Mouse (Mus musculus) kidney, postnatal 0 days (tissue): ENCODE data around the gene 4930451I11Rik. TPM values are rescaled to one million over a fixed set of nuclear protein-coding genes. Genes with fewer than 3 reads are reported as not detected.

Experiments
- ATAC-seq: fragments of 200-750 bp; cut with Nextera tagmentation; replicated peaks from 2 replicates; pipeline ENCODE4 v1.8.0; 2017; ENCODE audit warnings: low read depth, moderate number of reproducible peaks, moderate TSS enrichment, moderate library complexity; ENCODE audit not compliant: low FRiP score
- DNase-seq: peaks from one replicate; pipeline ENCODE4 v3.0.0-alpha.2; 2016; ENCODE audit warnings: low spot score
- H3K27ac ChIP-seq: fragments of 300-500 bp; sonication (generic); 2 replicates; pipeline ENCODE4 v1.5.1; 2014; ENCODE audit warnings: mild to moderate bottlenecking
- H3K27me3 ChIP-seq: fragments of 300-500 bp; sonication (generic); 2 replicates; pipeline ENCODE4 v1.6.1; 2014; ENCODE audit warnings: low read length, mixed read lengths; ENCODE audit not compliant: insufficient read depth
- H3K36me3 ChIP-seq: fragments of 300-500 bp; sonication (generic); 2 replicates; pipeline ENCODE4 v1.6.1; 2014; ENCODE audit warnings: low read length, mixed read lengths; ENCODE audit not compliant: insufficient read depth
- H3K4me1 ChIP-seq: fragments of 300-500 bp; sonication (generic); replicated peaks from 2 replicates; pipeline ENCODE4 v1.6.1; 2014; ENCODE audit warnings: antibody characterized with exemption, low read length, mixed read lengths; ENCODE audit not compliant: insufficient read depth
- H3K4me2 ChIP-seq: fragments of 300-500 bp; sonication (generic); 2 replicates; pipeline ENCODE4 v1.6.1; 2014; ENCODE audit warnings: mild to moderate bottlenecking, low read length, moderate library complexity, mixed read lengths
- H3K4me3 ChIP-seq: fragments of 300-500 bp; sonication (generic); replicated peaks from 2 replicates; pipeline ENCODE4 v1.5.1; 2014; ENCODE audit warnings: low read depth, low read length
- H3K9ac ChIP-seq: fragments of 300-500 bp; sonication (generic); 2 replicates; pipeline ENCODE4 v1.6.1; 2014; ENCODE audit warnings: low read depth, low read length
- H3K9me3 ChIP-seq: fragments of 300-500 bp; sonication (generic); replicated peaks from 2 replicates; pipeline ENCODE4 v1.6.1; 2016; ENCODE audit warnings: low read length, inconsistent platforms, mixed read lengths
- CTCF ChIP-seq: IDR thresholded peaks from 2 replicates; pipeline ENCODE4 v1.5.1; 2016; ENCODE audit warnings: antibody characterized with exemption, low read depth, mild to moderate bottlenecking, moderate library complexity
- WGBS: fragments of 180-500 bp; shearing (Covaris S2); extraction: QIAGEN DNeasy Blood & Tissue Kit; methylation state at CpG from one replicate; pipeline ENCODE4 v1.1.7; 2014; 5-methylcytosine and 5-hydroxymethylcytosine counted together
- polyA plus RNA-seq: library from polyadenylated mRNA; unstranded; fragments of >200 nt; fragmentation: Nextera tagmentation; extraction: Ambion mirVana; gene quantifications from 2 replicates; pipeline ENCODE4 v1.2.1, GENCODE M21; 2015

The 4930451I11Rik gene
- polyA plus RNA-seq, 1 experiment from 2014 or later, result 0.37 TPM

DNA sequence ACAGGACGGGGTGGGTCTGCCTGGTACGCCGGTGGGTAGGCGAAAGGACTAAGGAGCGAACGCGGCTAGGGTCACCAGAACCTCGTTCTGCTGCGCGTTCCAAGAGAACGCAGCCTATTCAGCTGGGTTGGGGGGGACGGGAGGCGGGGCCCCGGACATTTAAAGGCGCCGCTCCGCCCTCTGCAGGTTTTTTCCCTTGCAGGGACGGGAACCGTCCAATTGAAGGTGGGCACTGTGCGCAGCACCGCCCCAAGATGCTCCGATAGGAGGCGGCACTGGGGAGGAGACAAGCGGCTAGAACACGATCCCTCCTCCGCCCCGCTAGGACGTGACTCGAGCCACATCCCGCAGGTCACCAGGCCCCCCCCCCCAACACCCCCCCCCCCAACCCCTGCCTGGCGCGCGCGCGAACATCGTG is 32.4 kb downstream of the 4930451I11Rik start:
- H3K4me3 ChIP-seq, result peak overlapping the region; percentile 75
- peak; percentile 92 for ATAC-seq
- peaks cover 19% of the 10 kb centered on the region for H3K36me3 ChIP-seq
- no peaks in the 10 kb centered on the region for H3K9me3 ChIP-seq
- H3K9ac ChIP-seq, result peak overlapping the region; percentile 86
- H3K4me1 ChIP-seq, result peaks cover 4% of the 10 kb centered on the region; the same call in 1 of the 2 replicates
- TF ChIP-seq CTCF, result peak; percentile 61
- H3K4me2 ChIP-seq, result peak overlapping the region; percentile 71
- DNase-seq, result peak; percentile 98
- under 1% methylated on average over 28 of the region's 36 CpGs for WGBS
- no peaks in the 10 kb centered on the region for H3K27me3 ChIP-seq
- peak overlapping the region; percentile 96 for H3K27ac ChIP-seq

- DNase-seq (peak; percentile 43), ATAC-seq (no peak)
- peak overlapping the region; percentile 86 for H3K9ac ChIP-seq
- H3K36me3 ChIP-seq, result peaks cover 25% of the 10 kb centered on the region
- peak overlapping the region; percentile 96 for H3K27ac ChIP-seq
- TF ChIP-seq CTCF, result no peak
- H3K4me3 ChIP-seq, result peak overlapping the region; percentile 75
- H3K4me2 ChIP-seq, result peak overlapping the region; percentile 71
- no peaks in the 10 kb centered on the region for H3K9me3 ChIP-seq
- under 1% methylated on average over 40 of the region's 40 CpGs for WGBS
- H3K4me1 ChIP-seq, result peaks cover 4% of the 10 kb centered on the region; the same call in 1 of the 2 replicates
- no peaks in the 10 kb centered on the region for H3K27me3 ChIP-seq
Measured at GRCm38 (mm10) chr7:126798127-126799049, 33.1 kb downstream of the 4930451I11Rik start.

DNA sequence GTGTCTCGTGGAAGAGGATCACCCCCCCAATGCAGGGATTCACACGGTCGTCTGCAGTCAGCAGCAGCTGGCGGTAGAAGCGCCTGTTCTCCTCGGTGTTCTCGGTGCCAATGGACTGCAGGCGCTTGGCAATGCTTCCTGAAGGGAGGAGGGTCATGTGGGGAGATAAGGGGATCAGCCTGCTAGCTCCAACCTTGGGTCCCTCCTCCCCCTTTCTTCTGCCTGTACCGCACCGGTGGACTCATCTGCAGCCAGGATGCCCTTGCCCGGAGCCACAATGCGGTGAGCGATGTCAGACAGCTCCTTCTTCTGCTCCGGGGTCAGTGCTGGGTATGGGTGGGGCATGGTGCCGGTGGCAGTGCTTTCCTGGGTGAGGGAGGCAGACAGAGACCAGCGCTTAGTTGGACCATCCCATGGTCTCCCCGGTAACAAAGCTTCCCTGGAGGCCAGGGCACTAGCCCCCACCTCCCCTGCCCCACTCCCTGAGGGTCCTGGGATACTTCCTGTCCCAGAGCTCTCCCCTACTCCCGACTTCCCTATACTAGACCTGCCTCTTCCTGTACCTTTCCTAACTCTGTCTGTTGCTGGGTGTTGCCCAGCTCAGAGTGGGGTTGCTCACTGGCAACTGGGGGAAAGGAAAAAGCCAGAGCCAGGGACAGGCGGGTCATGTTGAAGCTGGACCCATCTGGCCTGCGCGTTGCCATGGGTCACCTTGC is 33.9 kb downstream of the 4930451I11Rik start, which contains the start of gene Fam57b:
Fam57b (plus strand) TSS at position 258 of the 716 bp plus-strand sequence.
- peak within 1 kb of the TSS; percentile 86 for H3K9ac ChIP-seq
- no peak for TF ChIP-seq CTCF
- WGBS, result 20% methylated on average over 21 of the region's 21 CpGs
- ATAC-seq, result no peak
- H3K27ac ChIP-seq, result peak within 1 kb of the TSS; percentile 96
- peak; percentile 46 for DNase-seq
- peaks cover 7% of the 10 kb centered on the region for H3K4me1 ChIP-seq
- H3K4me3 ChIP-seq, result peak within 1 kb of the TSS; percentile 75
- no peaks in the 10 kb centered on the region for H3K27me3 ChIP-seq
- H3K4me2 ChIP-seq, result peak within 1 kb of the TSS; percentile 71
- peaks cover 25% of the 10 kb centered on the region for H3K36me3 ChIP-seq
- H3K9me3 ChIP-seq, result no peaks in the 10 kb centered on the region

- TF ChIP-seq CTCF, result peak; percentile 62
Measured at GRCm38 (mm10) chr7:126796350-126796932, 35.0 kb downstream of the 4930451I11Rik start.

DNA sequence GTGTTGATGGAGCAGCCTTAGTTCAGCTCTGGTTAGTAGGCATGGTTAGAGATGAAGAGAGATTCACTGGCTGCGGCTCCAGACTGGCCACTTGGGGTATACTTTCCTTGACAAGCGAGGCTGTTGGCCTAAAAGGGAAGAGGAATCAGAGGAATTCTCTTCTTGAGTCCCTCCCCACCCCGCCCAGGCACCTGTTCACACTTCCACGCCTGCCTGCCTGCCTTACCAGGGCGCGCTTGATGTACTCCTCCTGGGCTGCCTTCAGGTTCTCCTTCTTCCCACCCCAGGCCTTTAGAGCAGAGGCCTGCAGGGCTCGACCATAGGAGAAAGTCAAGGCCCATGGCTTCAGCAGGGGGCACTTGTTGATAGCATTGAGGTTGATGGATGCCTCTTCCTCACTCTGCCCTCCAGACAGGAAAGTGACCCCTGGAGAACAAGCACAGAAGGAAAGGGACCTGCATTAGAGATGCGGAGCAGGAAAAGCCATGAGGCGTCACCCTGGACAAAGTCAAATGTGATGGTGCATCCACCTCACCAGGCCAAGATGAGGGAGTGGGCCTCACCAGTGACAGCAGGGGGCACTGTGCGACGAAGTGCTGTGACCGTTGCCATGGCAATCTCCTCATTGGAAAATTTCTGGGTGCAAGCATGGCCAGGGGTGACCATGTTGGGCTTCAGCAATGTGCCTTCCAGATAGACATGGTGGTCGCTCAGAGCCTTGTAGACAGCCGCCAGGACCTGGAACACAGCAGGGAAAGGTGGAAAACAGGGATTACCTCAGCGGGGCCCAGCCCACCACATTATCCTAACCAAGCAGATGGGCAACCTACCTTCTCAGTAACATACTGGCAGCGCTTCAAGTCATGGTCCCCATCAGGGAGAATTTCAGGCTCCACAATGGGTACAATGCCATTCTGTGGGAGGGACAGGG is 35.8 kb downstream of the 4930451I11Rik start:
- WGBS, result 86% methylated on average over 16 of the region's 16 CpGs

More at GRCm38 (mm10) chr7:126796350-126796932, 35.0 kb downstream of the 4930451I11Rik start:
- peaks cover 25% of the 10 kb centered on the region for H3K36me3 ChIP-seq
- H3K4me3 ChIP-seq, result 0 out of 2 replicates have a peak overlapping the region, but pooled peaks have one; percentile 75
- H3K4me1 ChIP-seq, result peaks cover 7% of the 10 kb centered on the region
- H3K9ac ChIP-seq, result no peak overlapping the region
- peak; percentile 41 for DNase-seq
- H3K27me3 ChIP-seq, result no peaks in the 10 kb centered on the region
- no peak overlapping the region for H3K27ac ChIP-seq
- H3K4me2 ChIP-seq, result peak overlapping the region; percentile 71
- ATAC-seq, result no peak
- WGBS, result 67% methylated on average over 8 of the region's 8 CpGs
- no peaks in the 10 kb centered on the region for H3K9me3 ChIP-seq

More for the DNA sequence above, 35.8 kb downstream of the 4930451I11Rik start:
- no peak for DNase-seq
- TF ChIP-seq CTCF, result peak; percentile 42; the same call in 1 of the 2 replicates
- H3K4me1 ChIP-seq, result peaks cover 11% of the 10 kb centered on the region
- no peaks in the 10 kb centered on the region for H3K9me3 ChIP-seq
- H3K36me3 ChIP-seq, result peaks cover 25% of the 10 kb centered on the region
- no peaks in the 10 kb centered on the region for H3K27me3 ChIP-seq
- H3K9ac ChIP-seq, result no peak overlapping the region
- ATAC-seq, result no peak
- no peak overlapping the region for H3K4me3 ChIP-seq
- H3K27ac ChIP-seq, result no peak overlapping the region
- no peak overlapping the region for H3K4me2 ChIP-seq
